Mouse (Mus musculus) E14TG2a.4 (cell line): ENCODE results near the gene Cpsf4l.

Experiments used
- H3K27me3 ChIP-seq: 2 replicates; pipeline ENCODE4 v1.6.1; 2014; ENCODE audit warnings: low read length, control low read depth; ENCODE audit not compliant: insufficient read depth
- H3K36me3 ChIP-seq: 2 replicates; pipeline ENCODE4 v1.6.1; 2014; ENCODE audit warnings: low read length, control low read depth; ENCODE audit not compliant: insufficient read depth
- H3K4me1 ChIP-seq: replicated peaks from 2 replicates; pipeline ENCODE4 v1.6.1; 2014; ENCODE audit warnings: low read depth, low read length, control low read depth
- H3K4me3 ChIP-seq: replicated peaks from 2 replicates; pipeline ENCODE4 v1.5.1; 2014; ENCODE audit warnings: mild to moderate bottlenecking, low read length
- H3K9me3 ChIP-seq: 2 replicates; pipeline ENCODE4 v1.6.1; 2014; ENCODE audit warnings: low read length, control low read depth
- CTCF ChIP-seq: conservative IDR thresholded peaks from 2 replicates; pipeline ENCODE4 v1.5.1; 2014; ENCODE audit warnings: low read length
- NANOG ChIP-seq: IDR thresholded peaks from 2 replicates; pipeline ENCODE4 v1.6.1; 2014; ENCODE audit warnings: borderline replicate concordance, low read length, mixed read lengths
- POU5F1 ChIP-seq: IDR thresholded peaks from 2 replicates; pipeline ENCODE4 v1.6.1; 2014; ENCODE audit warnings: low read length, borderline replicate concordance

Gene Cpsf4l

DNA sequence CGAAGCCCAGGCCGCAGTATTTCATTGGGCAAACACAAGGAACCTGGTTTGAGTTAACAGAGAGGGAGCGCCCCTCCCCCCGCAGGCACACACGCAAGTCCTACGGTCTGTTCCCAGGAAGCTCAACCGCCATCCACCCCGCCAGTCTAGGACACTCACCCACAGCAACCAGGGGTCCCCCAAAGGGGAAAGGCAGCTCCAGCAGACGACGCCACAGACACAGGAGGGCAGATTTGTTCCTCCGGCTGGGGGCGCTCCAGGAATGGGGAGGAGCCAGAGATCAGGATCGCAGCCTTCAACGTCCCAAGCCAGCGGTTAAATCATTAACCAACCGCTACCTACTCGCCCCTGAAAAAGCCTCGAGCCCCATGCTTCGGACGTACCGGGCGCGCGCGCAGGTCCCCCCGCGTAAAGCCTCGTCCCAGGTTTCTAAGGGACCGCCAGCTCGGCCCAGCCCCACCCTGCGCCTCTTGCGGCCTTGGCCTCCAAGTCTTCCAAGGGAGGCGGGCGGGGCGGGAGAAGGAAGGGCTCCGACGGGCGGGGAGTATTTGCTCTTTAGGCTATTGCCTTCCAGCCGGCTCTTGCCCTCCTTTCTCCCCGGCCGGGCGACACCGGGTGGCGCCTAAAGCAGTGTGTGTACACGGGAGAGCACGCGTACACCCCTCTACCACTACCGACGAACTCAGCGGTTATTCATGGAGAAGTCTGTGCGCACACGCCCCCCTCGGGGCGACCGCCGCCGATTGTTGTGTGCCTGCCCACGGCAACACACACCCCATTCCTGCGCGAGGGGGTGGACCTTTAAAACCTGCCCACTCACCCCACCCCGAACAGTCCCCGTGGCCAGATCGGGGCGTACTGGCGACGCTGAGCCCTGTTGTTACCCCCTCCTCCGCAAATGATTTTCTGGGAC is 41.0 kb upstream of the Cpsf4l start:
- Histone ChIP-seq H3K36me3 (peaks cover 23% of the 10 kb centered on the region), H3K4me3 (peak overlapping the region; percentile 94), H3K9me3 (no peaks in the 10 kb centered on the region), H3K4me1 (peaks cover 84% of the 10 kb centered on the region), H3K27me3 (no peaks in the 10 kb centered on the region)
- no peak for TF ChIP-seq NANOG
- TF ChIP-seq CTCF: peak; percentile 17; the same call in 1 of the 2 replicates

DNA sequence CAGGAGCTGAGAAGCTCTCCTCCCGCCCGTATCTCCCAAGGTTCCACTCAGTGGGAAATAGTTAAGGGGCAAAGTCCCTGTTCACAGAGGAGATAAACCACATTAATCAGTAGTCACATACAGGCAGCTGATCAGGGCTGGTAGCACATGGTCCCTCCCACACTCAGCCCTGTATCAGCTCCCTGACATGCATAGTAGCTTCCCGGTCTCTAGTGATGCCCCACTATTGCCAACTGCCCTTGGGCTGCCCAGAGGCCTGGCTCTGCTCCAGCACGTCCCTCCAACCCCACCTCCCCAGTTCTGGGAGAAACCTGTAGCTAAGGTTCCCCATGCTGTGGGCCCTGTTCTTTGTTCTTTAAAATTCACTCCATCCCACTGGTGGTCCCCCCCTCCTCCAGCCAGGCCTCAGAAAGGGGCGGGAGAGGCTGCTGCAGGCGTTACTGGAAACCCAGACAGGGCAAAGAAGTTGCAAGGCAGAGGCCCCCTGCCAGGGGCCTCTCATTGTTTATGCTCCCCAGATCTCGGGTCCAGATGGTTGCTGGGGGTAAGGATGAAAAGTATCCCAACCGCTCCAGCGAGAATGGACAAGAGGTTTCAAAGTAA is 40.0 kb upstream of the Cpsf4l start:
- peaks cover 81% of the 10 kb centered on the region for H3K4me1 ChIP-seq
- H3K27me3 ChIP-seq: no peaks in the 10 kb centered on the region
- TF ChIP-seq POU5F1 (no peak), NANOG (no peak), CTCF (no peak)

DNA sequence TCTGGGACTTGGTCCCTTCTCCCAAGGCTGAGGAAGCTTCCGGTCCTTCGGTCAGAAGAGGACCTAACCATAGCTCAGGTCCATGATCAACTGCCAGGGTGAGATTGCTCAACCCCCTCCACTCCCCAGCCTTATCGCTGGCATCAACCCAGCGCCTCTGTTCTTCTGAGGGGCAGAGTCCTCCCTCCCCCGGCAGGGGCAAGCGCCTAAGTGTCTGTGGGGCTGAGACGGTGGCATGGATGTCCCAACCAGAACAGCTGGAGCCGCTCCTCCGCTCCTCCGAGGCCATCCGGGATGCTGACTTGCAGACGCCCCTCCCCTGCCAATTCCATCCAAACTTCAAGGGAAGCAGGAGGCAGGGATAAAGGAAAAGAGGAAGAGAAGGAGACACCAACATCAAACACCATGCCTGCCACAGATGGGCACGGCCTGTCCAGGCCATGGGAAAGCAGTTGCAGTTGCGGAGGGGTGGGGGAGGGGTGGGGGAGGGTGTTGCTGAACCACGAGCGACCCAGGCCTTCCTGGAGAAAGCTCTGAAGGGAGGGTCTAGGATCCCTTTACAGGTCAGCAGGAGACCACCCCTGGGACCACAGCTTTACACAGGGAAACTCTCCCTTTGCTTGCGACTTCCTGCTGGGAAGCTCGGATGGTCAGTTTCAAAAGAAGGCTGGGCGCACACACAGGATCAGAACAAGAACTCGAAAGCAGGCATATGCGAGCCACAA is 39.1 kb upstream of the Cpsf4l start:
- H3K4me3 ChIP-seq: peak overlapping the region; percentile 94
- TF ChIP-seq CTCF (no peak), NANOG (no peak), POU5F1 (no peak)
- H3K27me3 ChIP-seq: no peaks in the 10 kb centered on the region
- peaks cover 72% of the 10 kb centered on the region for H3K4me1 ChIP-seq
- peaks cover 40% of the 10 kb centered on the region for H3K36me3 ChIP-seq
- H3K9me3 ChIP-seq: no peaks in the 10 kb centered on the region

More for the DNA sequence above, 40.0 kb upstream of the Cpsf4l start:
- Histone ChIP-seq H3K9me3 (no peaks in the 10 kb centered on the region), H3K36me3 (peaks cover 32% of the 10 kb centered on the region), H3K4me3 (peak overlapping the region; percentile 94)

DNA sequence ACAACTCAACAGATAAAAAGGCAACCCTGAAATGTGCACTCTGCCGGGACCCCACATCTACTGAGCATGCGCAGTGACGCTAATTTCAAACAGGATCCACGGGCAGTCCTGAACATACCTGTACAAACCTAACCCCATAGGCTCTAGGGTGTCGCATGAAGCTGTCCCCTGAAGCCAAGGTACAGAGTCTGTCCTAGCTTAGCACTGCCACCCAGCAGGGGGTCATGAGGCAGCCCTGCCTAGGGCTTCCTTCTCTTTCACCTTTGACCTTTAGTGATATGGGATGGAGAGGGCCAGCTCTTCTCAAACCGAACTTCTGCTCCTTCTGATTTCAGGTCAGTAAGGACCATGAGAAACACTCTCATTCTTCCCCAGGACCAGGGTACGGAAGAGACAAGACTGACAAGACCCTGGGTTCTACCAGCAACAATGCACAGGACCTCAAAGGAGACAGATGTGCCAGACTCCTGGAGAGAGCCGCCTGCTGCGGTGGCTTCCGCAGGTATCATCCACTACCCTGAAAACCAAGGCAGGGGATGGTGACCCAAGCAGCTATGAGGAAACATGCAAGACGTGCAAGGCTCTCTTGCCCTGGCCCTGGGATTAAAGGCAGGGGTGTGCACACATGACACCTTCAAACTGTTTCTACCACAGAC is 38.0 kb upstream of the Cpsf4l start:
- Histone ChIP-seq H3K36me3 (peaks cover 47% of the 10 kb centered on the region), H3K9me3 (no peaks in the 10 kb centered on the region), H3K27me3 (no peaks in the 10 kb centered on the region), H3K4me3 (peak overlapping the region; percentile 94), H3K4me1 (peaks cover 69% of the 10 kb centered on the region)
- TF ChIP-seq POU5F1 (no peak), CTCF (no peak), NANOG (no peak)

DNA sequence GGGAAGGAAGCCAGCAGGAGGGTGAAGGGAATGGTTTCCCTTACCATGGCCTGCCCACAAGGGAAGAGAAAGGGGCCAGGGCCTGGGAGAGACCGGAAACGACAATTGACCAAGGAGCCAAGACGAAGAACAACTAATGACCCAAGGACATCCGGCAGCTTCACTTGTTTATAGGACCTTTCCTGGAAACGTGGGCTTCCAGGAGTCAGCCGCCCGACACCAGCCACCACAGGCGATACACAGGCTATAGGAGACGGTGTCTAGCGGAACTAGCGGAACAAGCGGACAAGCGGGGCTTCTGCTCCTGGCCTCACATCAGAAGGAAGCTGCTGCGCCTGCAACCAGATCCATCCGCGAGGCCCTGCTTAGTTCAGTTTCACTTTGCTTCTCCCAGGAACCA is 37.2 kb upstream of the Cpsf4l start:
- Histone ChIP-seq H3K36me3 (peaks cover 55% of the 10 kb centered on the region), H3K4me3 (peak overlapping the region; percentile 94)

DNA sequence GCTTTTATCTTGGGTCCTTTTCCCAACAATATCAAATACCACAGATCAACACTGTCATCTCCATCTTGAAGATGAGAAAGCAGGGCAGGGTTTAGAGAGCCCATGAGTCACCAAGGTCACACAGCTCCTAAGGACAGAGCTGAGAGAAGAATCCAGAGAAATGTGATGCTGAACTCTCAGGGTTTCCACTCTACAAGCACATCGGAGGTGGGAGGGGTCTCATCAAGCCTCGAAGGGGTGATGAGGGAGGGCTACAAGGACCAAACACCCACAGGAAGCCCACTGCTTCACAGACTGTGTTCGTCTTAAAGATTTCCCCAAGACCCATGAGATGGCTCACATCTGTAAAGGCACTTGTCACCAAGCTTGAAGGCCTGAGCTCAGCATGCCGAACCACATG is 36.1 kb upstream of the Cpsf4l start:
- no peak for TF ChIP-seq NANOG
- no peak for TF ChIP-seq CTCF
- Histone ChIP-seq H3K9me3 (no peaks in the 10 kb centered on the region), H3K27me3 (no peaks in the 10 kb centered on the region), H3K4me3 (no peak overlapping the region), H3K4me1 (peaks cover 77% of the 10 kb centered on the region), H3K36me3 (peaks cover 66% of the 10 kb centered on the region)

More for the DNA sequence above, 37.2 kb upstream of the Cpsf4l start:
- H3K4me1 ChIP-seq: peaks cover 68% of the 10 kb centered on the region
- H3K27me3 ChIP-seq: no peaks in the 10 kb centered on the region
- no peak for TF ChIP-seq POU5F1
- TF ChIP-seq NANOG: no peak
- TF ChIP-seq CTCF: no peak
- H3K9me3 ChIP-seq: no peaks in the 10 kb centered on the region

DNA sequence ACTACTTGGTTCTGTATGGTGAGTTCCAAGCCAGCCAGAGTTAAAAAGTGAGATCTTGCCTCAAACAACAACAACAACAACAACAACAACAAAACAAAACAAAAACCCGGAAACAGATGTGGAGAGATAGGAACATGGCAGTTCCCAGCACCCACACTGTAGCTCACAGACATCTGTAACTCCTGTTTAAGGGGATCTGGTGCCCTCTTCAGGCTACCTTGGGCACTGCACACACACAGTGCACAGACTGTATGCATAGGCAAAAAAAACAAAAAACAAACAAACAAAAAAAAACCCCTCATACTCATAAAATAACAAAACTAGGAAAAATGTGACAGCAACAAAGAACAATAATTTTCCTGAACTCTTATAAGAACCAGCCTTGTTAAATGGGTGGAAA is 33.2 kb upstream of the Cpsf4l start:
- no peak overlapping the region for H3K4me3 ChIP-seq

DNA sequence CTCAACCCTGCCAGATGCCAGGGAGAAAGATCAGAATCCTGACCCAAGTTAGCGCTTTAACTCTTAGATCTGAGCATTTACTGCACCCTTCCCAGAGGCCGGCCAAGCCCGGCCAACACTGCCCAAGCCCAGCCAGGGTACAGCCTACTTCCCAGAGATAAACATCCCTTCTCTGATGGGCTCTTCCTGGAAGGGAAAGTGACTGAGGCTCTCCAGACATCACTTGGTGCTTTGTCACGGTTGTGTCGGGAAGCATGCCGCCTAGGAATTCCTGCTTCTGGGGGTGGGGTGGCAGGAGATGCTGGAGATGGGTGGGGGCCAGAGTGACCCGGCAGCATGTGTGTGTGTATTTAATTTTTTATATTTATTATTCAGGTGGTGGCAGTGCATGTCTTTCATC is 30.3 kb upstream of the Cpsf4l start:
- Histone ChIP-seq H3K27me3 (no peaks in the 10 kb centered on the region), H3K4me1 (peaks cover 82% of the 10 kb centered on the region), H3K9me3 (peaks cover 5% of the 10 kb centered on the region; the same call in 1 of the 2 replicates), H3K36me3 (peaks cover 94% of the 10 kb centered on the region), H3K4me3 (no peak overlapping the region)
- TF ChIP-seq CTCF: no peak
- no peak for TF ChIP-seq POU5F1
- no peak for TF ChIP-seq NANOG

More for the DNA sequence above, 33.2 kb upstream of the Cpsf4l start:
- Histone ChIP-seq H3K9me3 (no peaks in the 10 kb centered on the region), H3K4me1 (peaks cover 81% of the 10 kb centered on the region), H3K27me3 (no peaks in the 10 kb centered on the region), H3K36me3 (peaks cover 80% of the 10 kb centered on the region)
- TF ChIP-seq CTCF (peak; percentile 92), POU5F1 (no peak)
